Mouse (Mus musculus) T-cell, adult 2 months (primary cell): ENCODE measurements around the gene Tmem38a.
A peak's percentile ranks its signal among the peaks of the same experiment; 100 is the strongest.

ENCODE experiments used
- DNase-seq: peaks from one replicate; pipeline ENCODE4 v3.0.0; 2022; ENCODE audit warnings: low spot score

Tmem38a gene

DNA sequence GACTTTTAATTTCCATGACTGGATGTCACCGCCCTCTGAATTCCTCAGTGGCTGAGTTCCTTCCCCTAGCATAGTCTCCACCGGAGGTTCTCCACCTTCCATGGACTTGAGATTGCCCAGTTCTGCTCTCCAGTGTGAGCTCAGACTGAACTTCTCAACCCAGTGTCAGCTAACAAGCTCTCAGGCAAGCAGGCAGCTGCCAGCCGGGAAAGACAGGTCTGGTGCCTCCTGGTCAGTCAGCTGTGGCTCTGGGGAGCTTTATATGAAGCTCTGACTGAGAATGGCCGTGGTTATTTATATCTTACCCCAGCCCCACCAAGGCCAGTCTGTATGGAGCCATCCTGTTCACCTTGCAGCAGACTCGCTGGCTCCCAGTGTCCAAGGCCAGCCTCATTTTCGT, 12.5 kb downstream of the Tmem38a start:
- no peak for DNase-seq

DNA sequence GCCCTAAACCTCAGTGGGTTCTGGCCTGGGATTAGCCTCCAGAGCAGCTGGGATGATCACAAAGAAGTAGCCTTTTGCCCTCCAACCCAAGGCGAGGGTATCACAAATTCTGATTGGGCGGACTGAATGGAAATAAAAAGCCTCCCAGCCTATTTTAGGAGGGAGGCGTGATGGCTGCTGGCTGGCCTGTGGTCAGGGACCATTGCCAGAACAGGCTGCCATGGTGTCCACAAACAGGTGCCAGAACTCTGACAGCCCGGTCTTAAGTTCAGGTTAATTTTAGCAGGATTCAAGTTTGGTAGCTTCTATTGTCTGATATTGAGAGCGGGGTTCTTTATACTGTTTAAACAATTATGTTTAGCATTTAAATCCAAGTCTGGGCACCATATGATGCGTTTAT, 16.0 kb downstream of the Tmem38a start:
- no peak for DNase-seq

DNA sequence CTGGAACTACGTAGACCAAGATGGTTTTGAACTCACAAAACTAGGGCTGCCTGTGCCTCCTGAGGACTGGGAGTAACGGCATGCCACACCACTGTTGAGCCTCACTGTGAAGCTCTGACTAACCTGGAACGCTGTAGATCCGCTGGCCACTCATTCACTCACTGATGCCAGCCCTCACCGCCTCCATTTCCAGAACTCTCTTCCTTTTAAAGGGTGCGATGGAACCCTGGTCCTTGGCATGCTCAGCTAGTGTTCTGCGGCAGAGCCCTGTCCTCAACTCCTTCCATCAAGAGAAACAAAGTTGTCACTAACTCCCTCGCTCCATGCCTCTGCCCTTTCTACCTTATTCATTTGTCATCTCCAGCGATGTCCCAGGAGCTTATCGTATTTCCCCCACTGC, 17.0 kb downstream of the Tmem38a start:
- no peak for DNase-seq

DNA sequence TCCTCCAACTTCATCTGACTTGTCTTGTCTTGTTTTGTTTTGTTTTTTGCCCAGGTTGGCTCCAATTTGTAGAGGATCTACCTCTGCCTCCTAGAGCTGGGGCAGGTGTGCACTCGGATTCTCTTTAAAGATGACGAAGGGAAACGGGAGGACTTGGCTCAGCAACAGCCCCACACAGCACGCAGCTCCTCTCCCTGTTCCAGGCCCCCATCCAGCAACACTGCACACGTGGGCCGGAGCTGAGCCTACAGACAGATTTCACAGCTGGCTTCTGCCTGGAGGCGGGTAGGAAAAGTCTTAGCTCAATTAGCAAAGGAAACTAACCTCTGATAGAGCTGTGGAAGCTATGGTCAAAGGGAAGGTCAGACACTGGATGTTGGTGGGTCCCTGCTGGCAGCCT, 17.4 kb downstream of the Tmem38a start:
- DNase-seq: no peak

DNA sequence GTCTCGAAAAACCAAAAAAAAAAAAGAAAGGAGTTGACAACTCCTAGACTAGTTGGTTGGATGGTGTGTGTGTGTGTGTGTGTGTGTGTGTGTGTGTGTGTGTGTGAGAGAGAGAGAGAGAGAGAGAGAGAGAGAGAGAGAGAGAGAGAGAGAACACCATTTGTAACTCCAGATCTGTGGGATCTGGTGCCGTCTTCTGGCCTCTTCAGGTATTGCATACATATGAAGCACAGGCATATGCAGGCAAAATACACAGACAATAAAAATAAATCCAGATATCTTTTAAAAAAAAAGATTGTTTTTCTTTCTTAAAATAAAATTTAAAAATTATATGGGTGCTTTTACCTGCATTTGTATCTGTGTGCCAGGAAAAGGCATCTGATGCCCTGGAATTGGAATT, 18.3 kb downstream of the Tmem38a start:
- DNase-seq: peak; percentile 41
